Mouse (Mus musculus) hindbrain, embryonic 14.5 days (tissue): ENCODE results near the gene Wdr46. TPM values are rescaled to one million over a fixed set of nuclear protein-coding genes. Genes with fewer than 3 reads are reported as not detected.
"Not testable (repeated sequence)": the region's sequence is repeated elsewhere in the genome, so short reads cannot be mapped to it uniquely, and the experiment has no call there.

Experiments used
- ATAC-seq: fragments of 200-750 bp; cut with Nextera tagmentation; 2 replicates; pipeline ENCODE4 v1.8.0; 2017; ENCODE audit warnings: moderate number of reproducible peaks, mild to moderate bottlenecking, moderate TSS enrichment, moderate library complexity; ENCODE audit not compliant: low FRiP score
- DNase-seq: peaks from one replicate; pipeline ENCODE4 v3.0.0-alpha.2; 2015; ENCODE audit warnings: low spot score
- H3K27ac ChIP-seq: fragments of 300-500 bp; sonication (generic); 2 replicates; pipeline ENCODE4 v1.5.1; 2014; ENCODE audit warnings: mild to moderate bottlenecking, moderate library complexity
- H3K27me3 ChIP-seq: fragments of 300-500 bp; sonication (generic); 2 replicates; pipeline ENCODE4 v1.6.1; 2014; ENCODE audit warnings: mild to moderate bottlenecking, low read length, mixed read lengths; ENCODE audit not compliant: control insufficient read depth, insufficient read depth
- H3K36me3 ChIP-seq: fragments of 300-500 bp; sonication (generic); replicated peaks from 2 replicates; pipeline ENCODE4 v1.6.1; 2014; ENCODE audit not compliant: control insufficient read depth, insufficient read depth
- H3K4me1 ChIP-seq: fragments of 300-500 bp; sonication (generic); replicated peaks from 2 replicates; pipeline ENCODE4 v1.6.1; 2014; ENCODE audit warnings: antibody characterized with exemption, low read length, mixed read lengths; ENCODE audit not compliant: control insufficient read depth, insufficient read depth
- H3K4me2 ChIP-seq: fragments of 300-500 bp; sonication (generic); replicated peaks from 2 replicates; pipeline ENCODE4 v1.6.1; 2014; ENCODE audit warnings: mild to moderate bottlenecking, moderate library complexity
- H3K4me3 ChIP-seq: fragments of 300-500 bp; sonication (generic); replicated peaks from 2 replicates; pipeline ENCODE4 v1.5.1; 2014; ENCODE audit warnings: mild to moderate bottlenecking, low read length
- H3K9ac ChIP-seq: fragments of 300-500 bp; sonication (generic); 2 replicates; pipeline ENCODE4 v1.6.1; 2014
- H3K9me3 ChIP-seq: fragments of 300-500 bp; sonication (generic); 2 replicates; pipeline ENCODE4 v1.6.1; 2016; ENCODE audit warnings: low read length; ENCODE audit not compliant: control insufficient read depth
- WGBS: fragments of 180-500 bp; shearing (Covaris S2); extraction: QIAGEN DNeasy Blood & Tissue Kit; methylation state at CpG from one replicate; pipeline ENCODE4 v1.1.7; 2014; 5-methylcytosine and 5-hydroxymethylcytosine counted together
- polyA plus RNA-seq: library from polyadenylated mRNA; unstranded; fragments of >200 nt; fragmentation: Nextera tagmentation; extraction: Ambion mirVana; gene quantifications from 2 replicates; pipeline ENCODE4 v1.2.1, GENCODE M21; 2014

Gene Wdr46
- polyA plus RNA-seq, 1 experiment from 2014 or later: 19.5 TPM

GRCm38 (mm10) chr17:33948905-33949537, 8.6 kb downstream of the Wdr46 start:
- ATAC-seq (no peak), DNase-seq (no peak)
- Histone ChIP-seq H3K36me3 (peaks cover 81% of the 10 kb centered on the region), H3K4me3 (no peak overlapping the region), H3K27me3 (no peaks in the 10 kb centered on the region), H3K27ac (no peak overlapping the region), H3K9me3 (no peaks in the 10 kb centered on the region), H3K4me2 (peak overlapping the region; percentile 85; the same call in 1 of the 2 replicates), H3K4me1 (peaks cover 25% of the 10 kb centered on the region), H3K9ac (no peak overlapping the region)
- 89% methylated on average over 19 of the region's 19 CpGs for WGBS

- DNase-seq (no peak), ATAC-seq (no peak)
- peaks cover 72% of the 10 kb centered on the region for H3K36me3 ChIP-seq
- no peaks in the 10 kb centered on the region for H3K9me3 ChIP-seq
- H3K4me1 ChIP-seq: peaks cover 33% of the 10 kb centered on the region
- no peaks in the 10 kb centered on the region for H3K27me3 ChIP-seq
- WGBS: 76% methylated on average over 10 of the region's 10 CpGs
- H3K4me3 ChIP-seq: peak overlapping the region; percentile 46
- H3K4me2 ChIP-seq: peak overlapping the region; percentile 85
- H3K9ac ChIP-seq: peak overlapping the region; percentile 73
- peak overlapping the region; percentile 88; the same call in 1 of the 2 replicates for H3K27ac ChIP-seq
Measured at GRCm38 (mm10) chr17:33950131-33950625, 9.7 kb downstream of the Wdr46 start.

- H3K4me2 ChIP-seq: peak within 1 kb of the TSS; percentile 85
- 2% methylated on average over 44 of the region's 45 CpGs for WGBS
- H3K27me3 ChIP-seq: no peaks in the 10 kb centered on the region
- H3K36me3 ChIP-seq: peaks cover 61% of the 10 kb centered on the region
- H3K9me3 ChIP-seq: no peaks in the 10 kb centered on the region
- peaks cover 34% of the 10 kb centered on the region for H3K4me1 ChIP-seq
- ATAC-seq: peak; percentile 80
- H3K4me3 ChIP-seq: peak within 1 kb of the TSS; percentile 46
- peak within 1 kb of the TSS; percentile 88 for H3K27ac ChIP-seq
- peak within 1 kb of the TSS; percentile 73 for H3K9ac ChIP-seq
- peak; percentile 84 for DNase-seq
Measured at GRCm38 (mm10) chr17:33951021-33951946, 10.8 kb downstream of the Wdr46 start, which contains the start of gene B3galt4. Gene B3galt4 (minus strand): TSS chr17:33951488.

GRCm38 (mm10) chr17:33952015-33952414, 11.6 kb downstream of the Wdr46 start:
- H3K9ac ChIP-seq: peak overlapping the region; percentile 73; the same call in 1 of the 2 replicates
- 73% methylated on average over 12 of the region's 13 CpGs for WGBS
- peaks cover 55% of the 10 kb centered on the region for H3K36me3 ChIP-seq
- H3K4me3 ChIP-seq: peak overlapping the region; percentile 46; the same call in 1 of the 2 replicates
- not testable (repeated sequence) for H3K27ac ChIP-seq, ATAC-seq, DNase-seq, H3K27me3 ChIP-seq, H3K9me3 ChIP-seq
- H3K4me2 ChIP-seq: peak overlapping the region; percentile 85
- H3K4me1 ChIP-seq: peaks cover 39% of the 10 kb centered on the region

- peaks cover 50% of the 10 kb centered on the region for H3K36me3 ChIP-seq
- WGBS: 78% methylated on average over 4 of the region's 4 CpGs
- no peaks in the 10 kb centered on the region for H3K9me3 ChIP-seq
- H3K27ac ChIP-seq: no peak overlapping the region
- H3K27me3 ChIP-seq: no peaks in the 10 kb centered on the region
- H3K4me1 ChIP-seq: peaks cover 39% of the 10 kb centered on the region
- no peak overlapping the region for H3K4me3 ChIP-seq
- no peak for ATAC-seq
- no peak for DNase-seq
- 0 out of 2 replicates have a peak overlapping the region, but pooled peaks have one; percentile 2 for H3K9ac ChIP-seq
- 0 out of 2 replicates have a peak overlapping the region, but pooled peaks have one; percentile 5 for H3K4me2 ChIP-seq
Measured at GRCm38 (mm10) chr17:33952879-33953278, 12.4 kb downstream of the Wdr46 start.

- Histone ChIP-seq H3K27me3 (no peaks in the 10 kb centered on the region), H3K9me3 (no peaks in the 10 kb centered on the region), H3K9ac (0 out of 2 replicates have a peak overlapping the region, but pooled peaks have one; percentile 90), H3K4me1 (peaks cover 39% of the 10 kb centered on the region), H3K36me3 (peaks cover 46% of the 10 kb centered on the region), H3K4me3 (no peak overlapping the region), H3K27ac (no peak overlapping the region), H3K4me2 (peak overlapping the region; percentile 5; the same call in 1 of the 2 replicates)
- ATAC-seq (no peak), DNase-seq (no peak)
- WGBS: 80% methylated on average over 3 of the region's 3 CpGs
Measured at GRCm38 (mm10) chr17:33953310-33953709, 12.8 kb downstream of the Wdr46 start.

GRCm38 (mm10) chr17:33953961-33954565, 13.6 kb downstream of the Wdr46 start:
- H3K9ac ChIP-seq: peak overlapping the region; percentile 90
- 39% methylated on average over 5 of the region's 5 CpGs for WGBS
- H3K4me3 ChIP-seq: peak overlapping the region; percentile 83
- H3K27ac ChIP-seq: no peak overlapping the region
- DNase-seq: no peak
- no peaks in the 10 kb centered on the region for H3K9me3 ChIP-seq
- peak overlapping the region; percentile 72 for H3K4me2 ChIP-seq
- no peaks in the 10 kb centered on the region for H3K27me3 ChIP-seq
- H3K4me1 ChIP-seq: peaks cover 39% of the 10 kb centered on the region
- no peak for ATAC-seq
- peaks cover 47% of the 10 kb centered on the region for H3K36me3 ChIP-seq

- peaks cover 34% of the 10 kb centered on the region for H3K4me1 ChIP-seq
Measured at GRCm38 (mm10) chr17:33954646-33955554, 14.4 kb downstream of the Wdr46 start.

More at GRCm38 (mm10) chr17:33954646-33955554, 14.4 kb downstream of the Wdr46 start:
- Histone ChIP-seq H3K9ac (peak overlapping the region; percentile 90), H3K9me3 (no peaks in the 10 kb centered on the region), H3K27me3 (no peaks in the 10 kb centered on the region), H3K4me2 (peak overlapping the region; percentile 72), H3K27ac (peak overlapping the region; percentile 85), H3K4me3 (peak overlapping the region; percentile 83), H3K36me3 (peaks cover 48% of the 10 kb centered on the region)
- WGBS: under 1% methylated on average over 33 of the region's 33 CpGs
- DNase-seq (no peak), ATAC-seq (no peak; the same call in 1 of the 2 replicates)
